Mouse (Mus musculus) stomach, embryonic 16.5 days (tissue): ENCODE results near the gene Psmc3ip. TPM values are rescaled to one million over a fixed set of nuclear protein-coding genes. Genes with fewer than 3 reads are reported as not detected.

ENCODE experiments used
- ATAC-seq: fragments of 200-750 bp; cut with Nextera tagmentation; 2 replicates; pipeline ENCODE4 v1.8.0; 2017; ENCODE audit warnings: moderate number of reproducible peaks, moderate TSS enrichment; ENCODE audit not compliant: insufficient read depth, low FRiP score
- H3K27ac ChIP-seq: fragments of 300-500 bp; sonication (generic); 2 replicates; pipeline ENCODE4 v1.5.1; 2014; ENCODE audit warnings: low read length
- H3K27me3 ChIP-seq: fragments of 300-500 bp; sonication (generic); 2 replicates; pipeline ENCODE4 v1.6.1; 2014; ENCODE audit warnings: low read length, control low read depth, mixed read lengths; ENCODE audit not compliant: control insufficient read depth, insufficient read depth
- H3K36me3 ChIP-seq: fragments of 300-500 bp; sonication (generic); 2 replicates; pipeline ENCODE4 v1.6.1; 2014; ENCODE audit warnings: low read length; ENCODE audit not compliant: control insufficient read depth, insufficient read depth
- H3K4me1 ChIP-seq: fragments of 300-500 bp; sonication (generic); 2 replicates; pipeline ENCODE4 v1.6.1; 2014; ENCODE audit warnings: low read length, control low read depth, mixed read lengths; ENCODE audit not compliant: control insufficient read depth, insufficient read depth
- H3K4me2 ChIP-seq: fragments of 300-500 bp; sonication (generic); 2 replicates; pipeline ENCODE4 v1.6.1; 2014; ENCODE audit warnings: low read depth, low read length, mixed read lengths
- H3K4me3 ChIP-seq: fragments of 300-500 bp; sonication (generic); replicated peaks from 2 replicates; pipeline ENCODE4 v1.5.1; 2014; ENCODE audit warnings: mild to moderate bottlenecking, low read length
- H3K9ac ChIP-seq: fragments of 300-500 bp; sonication (generic); 2 replicates; pipeline ENCODE4 v1.6.1; 2014; ENCODE audit warnings: low read length
- H3K9me3 ChIP-seq: fragments of 300-500 bp; sonication (generic); replicated peaks from 2 replicates; pipeline ENCODE4 v1.6.1; 2016; ENCODE audit warnings: low read length, control low read depth; ENCODE audit not compliant: control insufficient read depth
- WGBS: fragments of 180-500 bp; shearing (Covaris S2); extraction: QIAGEN DNeasy Blood & Tissue Kit; methylation state at CpG from one replicate; pipeline ENCODE4 v1.1.7; 2014; 5-methylcytosine and 5-hydroxymethylcytosine counted together
- polyA plus RNA-seq: library from polyadenylated mRNA; unstranded; fragments of >200 nt; fragmentation: Nextera tagmentation; extraction: Ambion mirVana; gene quantifications from 2 replicates; pipeline ENCODE4 v1.2.1, GENCODE M21; 2015

Gene Psmc3ip
- polyA plus RNA-seq, 1 experiment from 2014 or later: 21.4 TPM

DNA sequence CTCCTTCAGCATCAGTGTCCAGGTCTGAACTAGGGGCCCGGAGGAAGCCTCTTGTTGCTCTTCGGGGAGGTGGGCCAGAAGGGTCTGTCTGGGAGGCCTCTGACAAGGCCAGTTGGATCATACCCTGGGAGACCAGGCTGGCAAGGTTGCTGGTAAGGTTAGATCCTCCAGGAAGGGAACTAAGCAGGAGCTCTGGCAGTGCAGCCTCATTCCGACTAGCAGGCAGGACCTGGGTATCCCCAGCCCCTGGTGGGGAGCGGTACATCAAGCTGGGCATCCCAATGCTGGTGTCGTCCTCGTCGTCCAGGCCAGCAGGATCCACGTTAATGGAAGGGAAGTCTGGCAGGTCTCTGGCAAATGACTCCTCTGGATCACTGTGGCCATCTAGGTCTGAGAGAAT is 3.0 kb upstream of the Psmc3ip start:
- no peak overlapping the region for H3K4me3 ChIP-seq
- H3K9ac ChIP-seq: no peak overlapping the region
- ATAC-seq: no peak
- no peak overlapping the region for H3K4me2 ChIP-seq
- no peaks in the 10 kb centered on the region for H3K27me3 ChIP-seq
- WGBS: 89% methylated on average over 8 of the region's 8 CpGs
- peaks cover 12% of the 10 kb centered on the region for H3K4me1 ChIP-seq
- H3K27ac ChIP-seq: no peak overlapping the region
- H3K9me3 ChIP-seq: no peaks in the 10 kb centered on the region
- H3K36me3 ChIP-seq: peaks cover 6% of the 10 kb centered on the region; the same call in 1 of the 2 replicates

GRCm38 (mm10) chr11:101094930-101095313 is 314 bp downstream of the Psmc3ip start:
- Histone ChIP-seq H3K4me1 (peaks cover 12% of the 10 kb centered on the region), H3K27ac (no peak overlapping the region), H3K4me2 (peak overlapping the region; percentile 98), H3K36me3 (peaks cover 18% of the 10 kb centered on the region), H3K9ac (peak overlapping the region; percentile 81), H3K4me3 (peak overlapping the region; percentile 93), H3K9me3 (no peaks in the 10 kb centered on the region), H3K27me3 (no peaks in the 10 kb centered on the region)
- WGBS: under 1% methylated on average over 18 of the region's 18 CpGs
- no peak for ATAC-seq

DNA sequence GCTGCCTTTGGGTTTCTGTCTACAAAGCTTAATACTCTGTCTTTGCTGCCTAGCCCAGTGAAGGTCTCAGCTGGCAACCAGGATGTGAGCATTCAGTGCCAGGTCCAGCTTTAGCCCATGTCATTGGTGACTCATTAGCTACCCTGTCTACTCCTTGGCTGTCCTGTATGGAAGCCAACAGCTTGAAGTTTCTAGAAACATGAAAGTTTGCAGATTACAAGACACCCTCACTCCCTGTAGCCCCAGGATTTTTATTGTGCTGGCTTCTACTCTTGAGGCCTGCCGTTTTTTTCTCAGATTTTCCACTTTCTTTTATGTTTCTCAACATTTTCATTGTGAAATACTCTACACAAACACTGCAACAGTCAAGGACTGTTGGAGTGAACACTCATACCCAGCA is 5.3 kb downstream of the Psmc3ip start:
- H3K4me1 ChIP-seq: peaks cover 27% of the 10 kb centered on the region
- no peaks in the 10 kb centered on the region for H3K27me3 ChIP-seq
- no peak for ATAC-seq
- 85% methylated on average over 1 of the region's 1 CpGs for WGBS
- H3K9me3 ChIP-seq: no peaks in the 10 kb centered on the region
- H3K4me3 ChIP-seq: no peak overlapping the region
- no peak overlapping the region for H3K4me2 ChIP-seq
- no peak overlapping the region for H3K9ac ChIP-seq
- H3K27ac ChIP-seq: no peak overlapping the region
- H3K36me3 ChIP-seq: peaks cover 11% of the 10 kb centered on the region; the same call in 1 of the 2 replicates

DNA sequence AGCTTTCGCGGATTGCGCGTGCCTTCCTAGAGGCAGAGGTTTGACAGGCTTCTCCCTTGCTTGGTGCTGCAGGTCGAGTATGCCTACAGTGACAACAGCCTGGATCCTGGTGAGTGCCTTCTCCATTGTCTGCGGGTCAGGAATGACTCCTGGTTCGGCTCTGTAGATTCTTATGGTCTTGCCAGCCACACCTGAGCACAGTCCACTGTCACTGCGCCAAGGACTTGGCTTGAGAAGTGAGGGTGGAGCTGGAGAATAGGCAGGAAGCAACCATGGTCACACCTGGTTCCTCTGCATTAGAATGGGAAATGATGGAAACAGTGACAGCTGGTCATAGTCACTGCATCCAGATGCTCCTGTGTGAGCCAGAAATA is 7.6 kb downstream of the Psmc3ip start:
- H3K9ac ChIP-seq: peak overlapping the region; percentile 89
- no peaks in the 10 kb centered on the region for H3K9me3 ChIP-seq
- no peak for ATAC-seq
- H3K27ac ChIP-seq: peak overlapping the region; percentile 90
- peaks cover 28% of the 10 kb centered on the region for H3K4me1 ChIP-seq
- no peaks in the 10 kb centered on the region for H3K27me3 ChIP-seq
- H3K4me2 ChIP-seq: peak overlapping the region; percentile 81
- H3K36me3 ChIP-seq: peaks cover 11% of the 10 kb centered on the region; the same call in 1 of the 2 replicates
- WGBS: 5% methylated on average over 8 of the region's 8 CpGs
- H3K4me3 ChIP-seq: peak overlapping the region; percentile 73

DNA sequence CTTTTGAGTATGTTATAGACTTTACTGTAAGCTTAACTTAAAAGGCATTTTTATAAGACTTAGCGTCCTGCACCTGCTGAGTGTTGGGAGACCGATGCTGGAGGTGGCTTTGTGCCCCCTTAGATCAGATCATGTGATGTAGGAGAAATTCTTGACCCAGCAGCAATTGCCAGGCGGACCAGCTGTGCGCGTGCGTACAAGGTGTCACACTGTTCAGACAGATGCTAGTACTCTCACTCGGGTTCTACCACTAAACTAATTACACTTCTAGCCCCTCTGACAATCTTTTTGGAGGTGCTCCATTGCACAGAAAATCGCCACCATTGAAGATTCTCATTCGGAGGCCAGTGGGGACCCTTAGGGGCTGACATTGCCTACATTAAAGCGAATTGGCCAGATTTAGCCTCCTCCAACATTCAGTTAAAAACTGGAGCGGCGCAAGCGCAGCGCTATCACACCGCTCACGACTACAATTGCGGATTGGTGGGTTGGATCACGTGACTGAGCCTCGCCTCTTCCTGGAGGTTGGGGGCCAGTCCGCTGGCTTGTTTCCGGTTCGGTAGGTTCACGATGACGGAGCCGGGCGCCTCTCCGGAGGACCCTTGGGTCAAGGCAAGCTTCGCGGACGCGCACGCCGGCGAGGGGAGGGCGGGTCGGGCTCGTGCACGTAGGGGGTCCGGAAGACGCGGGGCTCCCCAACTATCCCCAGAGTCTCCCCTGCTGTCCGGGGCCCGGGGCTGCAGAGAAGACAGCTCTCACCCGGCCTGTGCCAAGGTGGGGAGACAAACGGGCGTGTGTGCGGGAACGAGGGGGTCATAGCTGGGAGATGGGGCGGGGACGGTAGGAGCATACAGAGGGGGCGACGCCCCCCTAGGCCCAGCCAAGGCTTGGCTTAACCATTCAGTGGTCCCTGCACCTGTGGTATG is 8.2 kb downstream of the Psmc3ip start, which contains the start of gene Mlx:
Gene Mlx, plus strand, starts transcription at position 522 of the 926 bp plus-strand sequence.
- peaks cover 28% of the 10 kb centered on the region for H3K4me1 ChIP-seq
- no peaks in the 10 kb centered on the region for H3K9me3 ChIP-seq
- peak within 1 kb of the TSS; percentile 73 for H3K4me3 ChIP-seq
- 2% methylated on average over 52 of the region's 52 CpGs for WGBS
- H3K36me3 ChIP-seq: peaks cover 7% of the 10 kb centered on the region; the same call in 1 of the 2 replicates
- peak within 1 kb of the TSS; percentile 81 for H3K4me2 ChIP-seq
- peak within 1 kb of the TSS; percentile 90 for H3K27ac ChIP-seq
- ATAC-seq: peak; percentile 86
- H3K9ac ChIP-seq: peak within 1 kb of the TSS; percentile 89
- no peaks in the 10 kb centered on the region for H3K27me3 ChIP-seq

- WGBS: 74% methylated on average over 6 of the region's 6 CpGs
These were observed 8.9 kb downstream of the Psmc3ip start for GRCm38 (mm10) chr11:101086323-101086674.

DNA sequence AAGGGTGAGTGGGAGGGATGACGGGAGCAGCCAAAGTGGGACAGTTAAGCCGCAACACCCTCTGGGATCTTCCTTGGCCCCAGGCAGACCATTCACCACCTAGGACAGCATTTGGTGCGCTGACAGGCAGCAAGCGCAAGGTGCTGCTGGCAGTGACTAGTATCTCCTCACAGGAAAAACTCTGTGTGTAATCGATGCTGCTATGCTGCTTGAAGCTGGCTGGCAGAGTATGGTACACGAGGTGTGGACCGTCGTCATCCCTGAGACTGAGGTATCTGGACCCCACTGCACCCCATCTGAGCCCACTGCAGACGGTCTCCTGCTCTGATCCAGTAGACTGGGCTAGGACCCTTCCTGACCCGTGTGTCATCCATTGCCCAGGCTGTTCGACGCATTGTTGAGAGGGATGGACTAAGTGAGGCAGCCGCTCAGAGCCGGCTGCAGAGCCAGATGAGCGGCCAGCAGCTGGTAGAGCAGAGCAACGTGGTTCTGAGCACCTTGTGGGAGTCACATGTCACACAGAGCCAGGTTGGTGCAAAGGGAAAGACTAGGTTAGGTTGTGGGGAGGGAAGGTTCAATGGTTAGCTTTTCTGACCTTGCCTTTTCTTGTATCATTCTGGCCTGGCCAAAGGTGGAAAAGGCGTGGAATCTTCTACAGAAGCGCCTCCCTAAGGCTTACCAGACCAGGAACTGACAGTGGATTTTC is 9.5 kb downstream of the Psmc3ip start:
- ATAC-seq: no peak
- peak overlapping the region; percentile 90; the same call in 1 of the 2 replicates for H3K27ac ChIP-seq
- no peaks in the 10 kb centered on the region for H3K9me3 ChIP-seq
- 0 out of 2 replicates have a peak, but pooled peaks cover 2% of the 10 kb centered on the region for H3K27me3 ChIP-seq
- H3K36me3 ChIP-seq: peaks cover 4% of the 10 kb centered on the region; the same call in 1 of the 2 replicates
- peaks cover 34% of the 10 kb centered on the region for H3K4me1 ChIP-seq
- H3K4me2 ChIP-seq: peak overlapping the region; percentile 81; the same call in 1 of the 2 replicates
- WGBS: 91% methylated on average over 18 of the region's 18 CpGs
- H3K9ac ChIP-seq: peak overlapping the region; percentile 64; the same call in 1 of the 2 replicates
- no peak overlapping the region for H3K4me3 ChIP-seq

More at GRCm38 (mm10) chr11:101086323-101086674, 8.9 kb downstream of the Psmc3ip start:
- H3K27me3 ChIP-seq: no peaks in the 10 kb centered on the region
- H3K4me2 ChIP-seq: peak overlapping the region; percentile 81
- peak overlapping the region; percentile 64 for H3K9ac ChIP-seq
- peak overlapping the region; percentile 90 for H3K27ac ChIP-seq
- peak overlapping the region; percentile 73 for H3K4me3 ChIP-seq
- no peaks in the 10 kb centered on the region for H3K9me3 ChIP-seq
- ATAC-seq: no peak
- peaks cover 34% of the 10 kb centered on the region for H3K4me1 ChIP-seq
- peaks cover 4% of the 10 kb centered on the region; the same call in 1 of the 2 replicates for H3K36me3 ChIP-seq

- Histone ChIP-seq H3K4me1 (peaks cover 36% of the 10 kb centered on the region), H3K36me3 (no peaks in the 10 kb centered on the region), H3K9me3 (no peaks in the 10 kb centered on the region), H3K27ac (no peak overlapping the region), H3K27me3 (peaks cover 11% of the 10 kb centered on the region; the same call in 1 of the 2 replicates), H3K4me2 (no peak overlapping the region), H3K9ac (0 out of 2 replicates have a peak overlapping the region, but pooled peaks have one; percentile 12), H3K4me3 (no peak overlapping the region)
- WGBS: 92% methylated on average over 12 of the region's 12 CpGs
- ATAC-seq: no peak
These were observed 10.4 kb downstream of the Psmc3ip start for GRCm38 (mm10) chr11:101084811-101085210.
